Mouse (Mus musculus): ENCODE data around the gene Dpm3. TPM values are rescaled to one million over a fixed set of nuclear protein-coding genes. Genes with fewer than 3 reads are reported as not detected.

The Dpm3 gene
- total and polyA plus RNA-seq, 3 experiments: 52.7 to 228 (median 74.8) TPM

- no peak overlapping the region for H3K27ac ChIP-seq (ENCODE audit: insufficient read depth, low read depth)
- no peak overlapping the region for H3K4me3 ChIP-seq (replicated peaks in 1 of 3; ENCODE audit: low read depth in 2 of 3, low read length in 2 of 3, poor library complexity in 1 of 3)
- in situ Hi-C loops (cut with MboI; ENCODE audit: low pct_ligation_motif_present, low pct_unique_long_range_greater_than_20kb, low sequenced_read_pairs) (no loop called here), dilution Hi-C loops (cut with MboI; ENCODE audit: extremely low pct_ligation_motif_present, extremely low pct_unique_long_range_greater_than_20kb, low sequenced_read_pairs) (no loop called here)
- DNase-seq (ENCODE audit: extremely low read depth): no peak
- peaks cover 0 to 17% of the 10 kb centered on the region in 2 experiments; a peak in 3 of 4 replicates for H3K4me1 ChIP-seq (ENCODE audit: control insufficient read depth in 1 of 2, insufficient read depth in 2 of 2)
- H3K4me2 ChIP-seq (ENCODE audit: insufficient read depth, low read depth, poor library complexity, severe bottlenecking): no peak overlapping the region
- no peaks in the 10 kb centered on the region for H3K27me3 ChIP-seq (replicated peaks)
- H3K36me3 ChIP-seq (replicated peaks in 1 of 2; ENCODE audit: control insufficient read depth in 1 of 2, insufficient read depth in 1 of 2, low read length in 1 of 2): peaks cover 0 to 15% of the 10 kb centered on the region in 2 experiments
- TF ChIP-seq UBTF (IDR thresholded peaks at IDR 0.05; ENCODE audit: low read depth, low read length) (no peak), USF2 (conservative IDR thresholded peaks at IDR 0.05; ENCODE audit: low read depth, low read length) (no peak), GABPA (IDR thresholded peaks at IDR 0.05; ENCODE audit: insufficient replicate concordance, low read depth, low read length) (no peak), USF1 (IDR thresholded peaks at IDR 0.05; ENCODE audit: low read depth, low read length) (no peak), RCOR1 (conservative IDR thresholded peaks at IDR 0.05; ENCODE audit: low read depth, low read length) (no peak), ZMIZ1 (IDR thresholded peaks at IDR 0.05; ENCODE audit: low read depth, low read length) (no peak), CTCF (conservative IDR thresholded peaks at IDR 0.05 in 1 of 2, IDR thresholded peaks at IDR 0.05 in 1 of 2; ENCODE audit: low read depth in 2 of 2, low read length in 2 of 2) (no peak), JUN (IDR thresholded peaks at IDR 0.05; ENCODE audit: insufficient read depth, low read depth, low read length) (no peak), TBP (conservative IDR thresholded peaks at IDR 0.05; ENCODE audit: low read depth, low read length) (no peak)
- H3K9ac ChIP-seq (ENCODE audit: insufficient read depth, low read depth): no peak overlapping the region
- H3K79me2 ChIP-seq (replicated peaks; ENCODE audit: control insufficient read depth, extremely low read depth, insufficient read depth, poor library complexity, severe bottlenecking): peaks cover 3% of the 10 kb centered on the region; the same call in 1 of the 2 replicates
- no peaks in the 10 kb centered on the region for H3K9me3 ChIP-seq (replicated peaks; ENCODE audit: low read length)
Measured at GRCm38 (mm10) chr3:89218271-89218670, 40.9 kb upstream of the Dpm3 start.

DNA sequence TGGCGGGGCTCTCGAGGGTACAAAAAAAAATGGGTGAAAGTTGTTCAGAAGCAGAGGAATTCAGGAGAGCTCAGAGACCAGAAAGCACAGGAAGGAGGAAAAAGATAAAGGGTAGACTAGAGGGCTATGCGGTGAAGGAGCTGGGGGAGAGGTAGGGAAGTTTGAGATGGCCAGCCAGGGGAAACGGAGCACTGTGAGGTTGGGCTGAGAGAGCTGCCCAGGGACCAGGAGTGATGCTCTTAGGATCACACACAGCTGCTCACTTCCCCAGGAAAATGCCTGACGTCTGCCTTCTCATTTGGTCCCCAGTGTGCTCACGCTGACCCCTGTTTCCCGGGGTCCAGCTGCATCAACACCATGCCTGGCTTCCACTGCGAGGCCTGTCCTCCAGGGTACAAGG lies 39.6 kb upstream of the Dpm3 start:
- TF ChIP-seq NELFE (IDR thresholded peaks at IDR 0.05; ENCODE audit: low read depth, low read length): no peak
- TF ChIP-seq MXI1 (IDR thresholded peaks at IDR 0.05; ENCODE audit: low read depth, low read length): no peak
- TF ChIP-seq ZMIZ1 (IDR thresholded peaks at IDR 0.05; ENCODE audit: low read depth, low read length): no peak
- no peak for TF ChIP-seq IRF4 (IDR thresholded peaks at IDR 0.05; ENCODE audit: low read depth, low read length)
- no peak for TF ChIP-seq ELF1 (IDR thresholded peaks at IDR 0.05; ENCODE audit: low read depth, low read length)
- TF ChIP-seq BHLHE40 (IDR thresholded peaks at IDR 0.05; ENCODE audit: low read depth, low read length): no peak
- TF ChIP-seq RCOR1 (conservative IDR thresholded peaks at IDR 0.05; ENCODE audit: low read depth, low read length): no peak
- Histone ChIP-seq H3K27me3 (replicated peaks) (no peaks in the 10 kb centered on the region), H3K4me1 (ENCODE audit: control insufficient read depth in 1 of 2, insufficient read depth in 2 of 2) (peaks cover 0 to 15% of the 10 kb centered on the region in 2 experiments; a peak in 3 of 4 replicates), H3K4me2 (ENCODE audit: insufficient read depth, low read depth, poor library complexity, severe bottlenecking) (no peak overlapping the region), H3K9ac (ENCODE audit: insufficient read depth, low read depth) (no peak overlapping the region), H3K4me3 (replicated peaks in 1 of 3; ENCODE audit: low read depth in 2 of 3, low read length in 2 of 3, poor library complexity in 1 of 3) (no peak overlapping the region), H3K27ac (ENCODE audit: insufficient read depth, low read depth) (no peak overlapping the region), H3K79me2 (replicated peaks; ENCODE audit: control insufficient read depth, extremely low read depth, insufficient read depth, poor library complexity, severe bottlenecking) (no peaks in the 10 kb centered on the region), H3K36me3 (replicated peaks in 1 of 2; ENCODE audit: control insufficient read depth in 1 of 2, insufficient read depth in 1 of 2, low read length in 1 of 2) (peaks cover 0 to 22% of the 10 kb centered on the region in 2 experiments), H3K9me3 (replicated peaks; ENCODE audit: low read length) (no peaks in the 10 kb centered on the region)
- in situ Hi-C loops (cut with MboI; ENCODE audit: low pct_ligation_motif_present, low pct_unique_long_range_greater_than_20kb, low sequenced_read_pairs) (no loop called here), dilution Hi-C loops (cut with MboI; ENCODE audit: extremely low pct_ligation_motif_present, extremely low pct_unique_long_range_greater_than_20kb, low sequenced_read_pairs) (no loop called here)
- no peak for DNase-seq (ENCODE audit: extremely low read depth)

Measured in CH12.LX (cell line).